Mouse (Mus musculus) stomach, embryonic 16.5 days (tissue): ENCODE results near the gene Agpat3. TPM values are rescaled to one million over a fixed set of nuclear protein-coding genes. Genes with fewer than 3 reads are reported as not detected.

Experiments
- ATAC-seq: fragments of 200-750 bp; cut with Nextera tagmentation; 2 replicates; pipeline ENCODE4 v1.8.0; 2017; ENCODE audit warnings: moderate number of reproducible peaks, moderate TSS enrichment; ENCODE audit not compliant: insufficient read depth, low FRiP score
- H3K27ac ChIP-seq: fragments of 300-500 bp; sonication (generic); 2 replicates; pipeline ENCODE4 v1.5.1; 2014; ENCODE audit warnings: low read length
- H3K27me3 ChIP-seq: fragments of 300-500 bp; sonication (generic); 2 replicates; pipeline ENCODE4 v1.6.1; 2014; ENCODE audit warnings: low read length, control low read depth, mixed read lengths; ENCODE audit not compliant: control insufficient read depth, insufficient read depth
- H3K36me3 ChIP-seq: fragments of 300-500 bp; sonication (generic); 2 replicates; pipeline ENCODE4 v1.6.1; 2014; ENCODE audit warnings: low read length; ENCODE audit not compliant: control insufficient read depth, insufficient read depth
- H3K4me1 ChIP-seq: fragments of 300-500 bp; sonication (generic); 2 replicates; pipeline ENCODE4 v1.6.1; 2014; ENCODE audit warnings: low read length, control low read depth, mixed read lengths; ENCODE audit not compliant: control insufficient read depth, insufficient read depth
- H3K4me2 ChIP-seq: fragments of 300-500 bp; sonication (generic); 2 replicates; pipeline ENCODE4 v1.6.1; 2014; ENCODE audit warnings: low read depth, low read length, mixed read lengths
- H3K4me3 ChIP-seq: fragments of 300-500 bp; sonication (generic); replicated peaks from 2 replicates; pipeline ENCODE4 v1.5.1; 2014; ENCODE audit warnings: mild to moderate bottlenecking, low read length
- H3K9ac ChIP-seq: fragments of 300-500 bp; sonication (generic); 2 replicates; pipeline ENCODE4 v1.6.1; 2014; ENCODE audit warnings: low read length
- H3K9me3 ChIP-seq: fragments of 300-500 bp; sonication (generic); replicated peaks from 2 replicates; pipeline ENCODE4 v1.6.1; 2016; ENCODE audit warnings: low read length, control low read depth; ENCODE audit not compliant: control insufficient read depth
- WGBS: fragments of 180-500 bp; shearing (Covaris S2); extraction: QIAGEN DNeasy Blood & Tissue Kit; methylation state at CpG from one replicate; pipeline ENCODE4 v1.1.7; 2014; 5-methylcytosine and 5-hydroxymethylcytosine counted together
- microRNA-seq: library from miRNA; unstranded; fragments of <30 nt; microRNA quantifications from one replicate; pipeline ENCODE4, GENCODE M21; 2016
- polyA plus RNA-seq: library from polyadenylated mRNA; unstranded; fragments of >200 nt; fragmentation: Nextera tagmentation; extraction: Ambion mirVana; gene quantifications from 2 replicates; pipeline ENCODE4 v1.2.1, GENCODE M21; 2015

The Agpat3 gene
- polyA plus RNA-seq, 1 experiment from 2014 or later = 26.7 TPM

DNA sequence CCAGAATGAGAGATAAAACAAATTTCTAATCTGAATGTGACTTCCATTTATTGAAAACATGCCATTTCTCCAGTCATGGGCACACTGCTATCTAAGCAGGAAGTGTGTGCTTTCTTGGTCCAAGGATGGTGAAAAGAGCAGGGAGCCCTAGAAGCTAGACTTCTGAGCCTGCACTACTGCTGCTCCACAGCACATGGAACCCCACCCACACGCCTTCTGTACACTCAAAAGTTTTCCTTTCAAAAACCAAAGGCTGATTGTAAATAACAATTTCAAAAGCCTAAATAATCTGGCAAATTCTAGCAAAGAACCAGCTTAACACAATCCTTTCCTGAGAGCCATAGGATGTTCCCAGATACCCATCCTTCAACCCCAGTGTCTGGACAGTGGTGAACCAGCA lies 132.8 kb downstream of the Agpat3 start:
- H3K36me3 ChIP-seq = peaks cover 4% of the 10 kb centered on the region; the same call in 1 of the 2 replicates

More for the DNA sequence above, 132.8 kb downstream of the Agpat3 start:
- ATAC-seq = no peak
- no peaks in the 10 kb centered on the region for H3K27me3 ChIP-seq
- no peak overlapping the region for H3K4me3 ChIP-seq
- no peak overlapping the region for H3K4me2 ChIP-seq
- no peaks in the 10 kb centered on the region for H3K4me1 ChIP-seq
- H3K27ac ChIP-seq = no peak overlapping the region
- no peaks in the 10 kb centered on the region for H3K9me3 ChIP-seq
- H3K9ac ChIP-seq = no peak overlapping the region
- WGBS = 87% methylated on average over 1 of the region's 1 CpGs

Small RNA genes within 50 kb of the gene (microRNA-seq; reads per million reads assigned to microRNA genes)
- gene Mir7659 = not detected

Other genes with a start within 250 kb of the Agpat3 start
- gene D10Jhu81e, start 182.7 kb downstream of the Agpat3 start, polyA plus RNA-seq = 39.5 and 46.6 TPM in 2 replicates
- gene Pwp2, start 167.3 kb downstream of the Agpat3 start, polyA plus RNA-seq = 15.5 and 16.6 TPM in 2 replicates
- 3.4 and 4.7 TPM in 2 replicates for gene Trappc10, start 107.8 kb downstream of the Agpat3 start, polyA plus RNA-seq
- gene Rrp1, start 60.6 kb upstream of the Agpat3 start, polyA plus RNA-seq = 242 and 272 TPM in 2 replicates
- gene Cstb, start 73.2 kb upstream of the Agpat3 start, polyA plus RNA-seq = 406 and 433 TPM in 2 replicates
- gene Pdxk, start 112.5 kb upstream of the Agpat3 start, polyA plus RNA-seq = 12.4 and 12.7 TPM in 2 replicates
- gene Olfr1358, start 164.9 kb upstream of the Agpat3 start, polyA plus RNA-seq = not detected in 2 replicates
- 58.9 and 64.6 TPM in 2 replicates for gene Ilvbl, start 221.9 kb upstream of the Agpat3 start, polyA plus RNA-seq
- gene Syde1, start 239.5 kb upstream of the Agpat3 start, polyA plus RNA-seq = 14.0 and 15.7 TPM in 2 replicates